Mouse (Mus musculus) MEL (cell line): ENCODE measurements at regions not wholly inside any gene's neighbourhood (a gene's known extent, or its start where the extent isn't known, plus 50 kb on each side); places are given as distances from the start of the nearest gene placed in this dataset.

Experiments
- CTCF ChIP-seq, 3 experiments: IDR thresholded peaks in 2 of 3; conservative IDR thresholded peaks in 1 of 3; 2 replicates each; pipeline ENCODE4 v1.5.1; 2011 to 2012; ENCODE audit warnings: low read length in 3 of 3, low read depth in 2 of 3, mild to moderate bottlenecking in 2 of 3, improper control_type of control experiment in 1 of 3, inconsistent platforms in 1 of 3, mixed read lengths in 1 of 3, moderate library complexity in 1 of 3; ENCODE audit not compliant: control insufficient read depth in 1 of 3, insufficient read depth in 1 of 3, poor library complexity in 1 of 3, severe bottlenecking in 1 of 3
- ELF1 ChIP-seq: IDR thresholded peaks from 2 replicates; pipeline ENCODE4 v1.6.1; 2014; ENCODE audit warnings: low read depth, mild to moderate bottlenecking, inconsistent platforms, low read length, improper control_type of control experiment, moderate library complexity
- EP300 ChIP-seq, 2 experiments: IDR thresholded peaks; 2 replicates each; pipeline ENCODE4 v1.6.1; 2011; ENCODE audit warnings: improper control_type of control experiment in 2 of 2, low read length in 2 of 2, low read depth in 1 of 2, mild to moderate bottlenecking in 1 of 2
- GATA1 ChIP-seq: IDR thresholded peaks from 2 replicates; pipeline ENCODE4 v1.6.1; 2011; ENCODE audit warnings: low read depth, low read length, improper control_type of control experiment
- HCFC1 ChIP-seq: IDR thresholded peaks from 2 replicates; pipeline ENCODE4 v1.6.1; 2012; ENCODE audit warnings: low read depth, mild to moderate bottlenecking, inconsistent platforms, low read length, improper control_type of control experiment, moderate library complexity
- MAX ChIP-seq: IDR thresholded peaks from 2 replicates; pipeline ENCODE4 v1.6.1; 2011; ENCODE audit warnings: low read length, improper control_type of control experiment
- POLR2A ChIP-seq, 2 experiments: IDR thresholded peaks; 2 replicates each; pipeline ENCODE4 v1.6.1; 2011 to 2012; ENCODE audit warnings: low read length in 2 of 2, mild to moderate bottlenecking in 2 of 2, control low read depth in 1 of 2, improper control_type of control experiment in 1 of 2, low read depth in 1 of 2, moderate library complexity in 1 of 2; ENCODE audit not compliant: control insufficient read depth in 1 of 2, insufficient read depth in 1 of 2, poor library complexity in 1 of 2
- SIN3A ChIP-seq: IDR thresholded peaks from 2 replicates; pipeline ENCODE4 v1.6.1; 2012; ENCODE audit warnings: low read length, improper control_type of control experiment, inconsistent platforms
- USF1 ChIP-seq: IDR thresholded peaks from 2 replicates; pipeline ENCODE4 v1.6.1; 2014; ENCODE audit warnings: low read depth, mild to moderate bottlenecking, inconsistent platforms, low read length, improper control_type of control experiment, moderate library complexity
- ZMIZ1 ChIP-seq: IDR thresholded peaks from 2 replicates; pipeline ENCODE4 v1.6.1; 2012; ENCODE audit warnings: low read depth, mild to moderate bottlenecking, inconsistent platforms, low read length, improper control_type of control experiment, moderate library complexity

- TF ChIP-seq CTCF (IDR thresholded peaks at IDR 0.05 in 2 of 3, conservative IDR thresholded peaks at IDR 0.05 in 1 of 3; ENCODE audit: control insufficient read depth in 1 of 3, insufficient read depth in 1 of 3, low read depth in 2 of 3, low read length in 3 of 3, poor library complexity in 1 of 3, severe bottlenecking in 1 of 3): no peak
- TF ChIP-seq POLR2A (IDR thresholded peaks at IDR 0.05; ENCODE audit: control insufficient read depth in 1 of 2, insufficient read depth in 1 of 2, low read depth in 1 of 2, low read length in 2 of 2, poor library complexity in 1 of 2): no peak
- no peak for TF ChIP-seq USF1
- no peak for TF ChIP-seq EP300 (IDR thresholded peaks at IDR 0.05; ENCODE audit: low read depth in 1 of 2, low read length in 2 of 2)
- no peak for TF ChIP-seq ELF1
- TF ChIP-seq GATA1: no peak
- no peak for TF ChIP-seq MAX
- no peak for TF ChIP-seq ZMIZ1
- no peak for TF ChIP-seq HCFC1
- no peak for TF ChIP-seq SIN3A
Measured at GRCm38 (mm10) chr3:154509394-154509793, 87.1 kb upstream of the Cryz start.
